Mouse (Mus musculus) intestine, postnatal 0 days (tissue): ENCODE measurements at regions not wholly inside any gene's neighbourhood (a gene's known extent, or its start where the extent isn't known, plus 50 kb on each side); places are given as distances from the start of the nearest gene placed in this dataset.
A peak's percentile ranks its signal among the peaks of the same experiment; 100 is the strongest.
"Not testable (repeated sequence)": the region's sequence is repeated elsewhere in the genome, so short reads cannot be mapped to it uniquely, and the experiment has no call there.

Experiments used
- ATAC-seq: fragments of 200-750 bp; cut with Nextera tagmentation; 2 replicates; pipeline ENCODE4 v1.8.0; 2017; ENCODE audit warnings: mild to moderate bottlenecking, moderate TSS enrichment, moderate library complexity
- H3K27ac ChIP-seq: fragments of 300-500 bp; sonication (generic); 2 replicates; pipeline ENCODE4 v1.5.1; 2014; ENCODE audit warnings: mild to moderate bottlenecking, low read depth, low read length, moderate library complexity
- H3K27me3 ChIP-seq: fragments of 300-500 bp; sonication (generic); replicated peaks from 2 replicates; pipeline ENCODE4 v1.6.1; 2014; ENCODE audit warnings: low read length, mixed read lengths; ENCODE audit not compliant: control insufficient read depth, insufficient read depth
- H3K36me3 ChIP-seq: fragments of 300-500 bp; sonication (generic); 2 replicates; pipeline ENCODE4 v1.6.1; 2014; ENCODE audit warnings: mild to moderate bottlenecking, moderate library complexity; ENCODE audit not compliant: control insufficient read depth, insufficient read depth
- H3K4me1 ChIP-seq: fragments of 300-500 bp; sonication (generic); replicated peaks from 2 replicates; pipeline ENCODE4 v1.6.1; 2014; ENCODE audit warnings: antibody characterized with exemption, low read length, mixed read lengths; ENCODE audit not compliant: control insufficient read depth, insufficient read depth
- H3K4me2 ChIP-seq: fragments of 300-500 bp; sonication (generic); replicated peaks from 2 replicates; pipeline ENCODE4 v1.6.1; 2014; ENCODE audit warnings: low read depth, mild to moderate bottlenecking, moderate library complexity
- H3K4me3 ChIP-seq: fragments of 300-500 bp; sonication (generic); 2 replicates; pipeline ENCODE4 v1.5.1; 2014; ENCODE audit warnings: low read depth, low read length
- H3K9ac ChIP-seq: fragments of 300-500 bp; sonication (generic); 2 replicates; pipeline ENCODE4 v1.6.1; 2014; ENCODE audit warnings: mild to moderate bottlenecking, low read depth, low read length
- H3K9me3 ChIP-seq: fragments of 300-500 bp; sonication (generic); 2 replicates; pipeline ENCODE4 v1.6.1; 2016; ENCODE audit warnings: mixed run types; ENCODE audit not compliant: control insufficient read depth
- CTCF ChIP-seq: sonication (generic); IDR thresholded peaks from 2 replicates; pipeline ENCODE4 v1.5.1; 2016; ENCODE audit warnings: low read depth, mild to moderate bottlenecking, control low read depth, antibody characterized with exemption, moderate library complexity
- WGBS: fragments of 180-500 bp; shearing (Covaris S2); extraction: QIAGEN DNeasy Blood & Tissue Kit; methylation state at CpG from one replicate; pipeline ENCODE4 v1.1.7; 2014; 5-methylcytosine and 5-hydroxymethylcytosine counted together

DNA sequence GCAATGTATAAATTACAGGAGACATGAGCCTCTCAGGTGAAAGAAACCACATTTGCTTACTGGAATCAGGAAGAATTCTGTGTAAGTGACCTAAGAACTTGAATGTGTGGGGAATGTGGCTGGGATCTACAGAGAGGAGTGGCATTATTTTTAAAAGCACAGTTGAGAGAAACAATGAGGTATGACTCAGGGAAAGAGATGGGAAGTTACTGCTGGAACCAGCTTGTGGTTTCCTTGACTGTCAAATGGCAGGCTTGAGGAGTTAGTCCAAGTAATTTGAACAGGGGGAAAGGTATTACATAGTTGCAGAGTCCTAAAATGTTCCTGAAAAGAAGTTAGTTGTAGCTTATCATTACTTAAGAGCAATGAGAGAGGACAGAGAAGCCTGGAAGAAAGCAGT, 1972.9 kb downstream of the 9330182O14Rik start:
- no peak for TF ChIP-seq CTCF
- H3K9me3 ChIP-seq, result no peaks in the 10 kb centered on the region

DNA sequence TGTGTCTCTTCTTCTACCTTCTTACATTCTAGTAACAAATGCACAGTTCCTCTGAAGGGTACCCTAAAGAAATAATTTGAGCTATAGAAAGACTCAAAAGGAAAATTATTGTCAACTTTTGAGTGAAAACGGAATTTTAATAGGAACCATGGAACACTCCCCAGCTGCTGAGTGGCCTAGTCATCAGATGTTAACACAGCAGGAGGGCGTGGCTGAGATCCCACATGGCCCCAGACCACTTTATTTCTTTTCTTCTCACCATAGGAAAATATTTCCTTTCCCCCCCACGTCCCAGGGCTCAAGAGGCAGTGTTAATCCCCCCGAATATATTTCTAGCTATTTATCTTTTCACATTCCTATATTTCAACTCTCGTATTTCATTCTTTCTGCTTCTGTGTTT, 1977.6 kb downstream of the 9330182O14Rik start:
- ATAC-seq, result no peak
- Histone ChIP-seq H3K9ac (no peak overlapping the region), H3K36me3 (no peaks in the 10 kb centered on the region), H3K4me3 (no peak overlapping the region), H3K27me3 (no peaks in the 10 kb centered on the region), H3K27ac (no peak overlapping the region), H3K4me1 (no peaks in the 10 kb centered on the region), H3K4me2 (no peak overlapping the region), H3K9me3 (no peaks in the 10 kb centered on the region)
- TF ChIP-seq CTCF, result no peak
- WGBS, result 69% methylated on average over 5 of the region's 5 CpGs

More for the DNA sequence above, 1972.9 kb downstream of the 9330182O14Rik start:
- Histone ChIP-seq H3K36me3 (no peaks in the 10 kb centered on the region), H3K27me3 (no peaks in the 10 kb centered on the region), H3K4me3 (no peak overlapping the region), H3K27ac (no peak overlapping the region), H3K4me1 (no peaks in the 10 kb centered on the region), H3K9ac (no peak overlapping the region), H3K4me2 (no peak overlapping the region)
- no peak for ATAC-seq

DNA sequence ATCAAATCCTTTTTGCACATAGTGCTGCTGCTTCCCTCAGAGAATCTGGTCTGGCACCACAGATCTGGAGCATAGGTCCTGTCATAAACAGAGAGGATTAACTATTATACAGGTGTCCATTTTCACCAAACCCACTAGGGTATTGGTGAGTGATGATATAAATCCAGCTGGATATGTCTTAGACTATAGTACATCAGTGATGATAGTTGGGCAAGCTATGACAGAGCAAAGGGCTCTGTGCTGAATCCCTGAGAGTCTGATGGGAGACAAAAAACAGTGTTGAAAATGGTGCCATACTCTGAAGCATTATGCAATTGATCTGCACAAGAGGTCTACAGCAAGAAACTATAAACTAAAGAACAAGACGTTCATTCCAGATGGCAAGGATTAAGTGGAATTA, 1993.3 kb downstream of the 9330182O14Rik start:
- H3K4me1 ChIP-seq, result no peaks in the 10 kb centered on the region
- no peaks in the 10 kb centered on the region for H3K36me3 ChIP-seq
- WGBS, result 68% methylated on average over 1 of the region's 1 CpGs
- no peak overlapping the region for H3K4me2 ChIP-seq
- no peak overlapping the region for H3K4me3 ChIP-seq
- no peaks in the 10 kb centered on the region for H3K27me3 ChIP-seq
- no peak for ATAC-seq
- H3K27ac ChIP-seq, result no peak overlapping the region
- no peaks in the 10 kb centered on the region for H3K9me3 ChIP-seq
- no peak for TF ChIP-seq CTCF
- H3K9ac ChIP-seq, result no peak overlapping the region

DNA sequence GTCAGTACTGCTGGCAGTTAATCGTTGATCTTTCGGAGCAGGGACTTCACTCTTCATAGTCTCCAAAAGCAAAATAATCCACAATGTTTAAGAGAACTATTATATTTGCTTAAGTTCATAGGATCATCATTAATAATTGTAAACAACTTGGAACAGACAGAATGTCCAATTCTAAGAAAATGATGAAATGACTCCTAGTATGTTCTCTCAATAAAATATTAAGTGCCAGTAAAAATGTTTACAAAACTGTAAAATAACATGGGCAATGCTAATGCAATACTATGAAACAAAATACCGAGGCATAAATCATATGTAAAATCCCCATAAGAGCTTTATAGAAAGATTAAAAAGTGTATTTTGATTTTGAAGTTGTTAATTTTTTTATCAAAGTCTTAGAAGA, 1994.8 kb downstream of the 9330182O14Rik start:
- H3K9me3 ChIP-seq, result no peaks in the 10 kb centered on the region
- H3K9ac ChIP-seq, result no peak overlapping the region
- H3K27me3 ChIP-seq, result no peaks in the 10 kb centered on the region
- TF ChIP-seq CTCF, result no peak
- H3K4me3 ChIP-seq, result no peak overlapping the region
- no peak overlapping the region for H3K4me2 ChIP-seq
- H3K36me3 ChIP-seq, result no peaks in the 10 kb centered on the region
- WGBS, result 69% methylated on average over 3 of the region's 3 CpGs
- no peak overlapping the region for H3K27ac ChIP-seq
- ATAC-seq, result no peak
- no peaks in the 10 kb centered on the region for H3K4me1 ChIP-seq

DNA sequence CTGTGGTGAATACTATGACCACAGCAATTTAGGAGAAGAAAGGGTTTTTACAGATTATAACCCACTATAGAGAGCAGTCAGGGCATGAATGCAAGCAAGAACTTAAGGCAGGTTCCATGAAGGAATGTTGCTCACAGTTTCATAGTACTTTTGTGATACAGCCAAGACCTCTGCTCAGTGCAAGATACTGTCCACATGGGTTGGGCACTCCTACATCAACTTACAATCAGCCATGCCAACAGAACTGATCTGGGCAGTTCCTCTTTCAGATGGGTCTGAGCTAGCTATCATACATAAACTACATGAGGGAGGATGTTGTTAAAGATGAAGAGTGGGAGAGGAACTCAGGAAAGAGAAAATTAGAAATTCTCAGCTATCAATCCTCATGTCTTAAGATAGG, 2032.4 kb downstream of the 9330182O14Rik start:
- no peak for TF ChIP-seq CTCF

DNA sequence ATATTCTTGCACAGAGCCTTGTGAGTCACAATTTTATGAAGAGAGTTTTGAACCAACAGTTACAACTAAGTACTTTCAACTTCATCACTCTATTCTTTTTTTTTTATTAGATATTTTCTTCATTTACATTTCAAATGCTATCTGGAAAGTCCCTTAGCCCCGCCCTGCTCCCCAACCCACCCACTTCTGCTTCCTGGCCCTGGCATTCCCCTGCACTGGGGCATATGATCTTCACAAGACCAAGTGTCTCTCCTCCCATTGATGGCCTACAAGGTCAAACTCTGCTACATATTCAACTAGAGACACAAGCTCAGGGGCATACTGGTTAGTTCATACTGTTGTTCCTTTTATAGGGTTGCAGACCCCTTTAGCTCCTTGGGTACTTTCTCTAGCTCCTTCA, 2043.6 kb downstream of the 9330182O14Rik start:
- WGBS, result 87% methylated on average over 1 of the region's 1 CpGs
- not testable (repeated sequence) for H3K4me3 ChIP-seq, H3K9me3 ChIP-seq, H3K9ac ChIP-seq, H3K4me2 ChIP-seq, H3K27ac ChIP-seq, H3K36me3 ChIP-seq, ATAC-seq, H3K4me1 ChIP-seq, H3K27me3 ChIP-seq

More for the DNA sequence above, 2032.4 kb downstream of the 9330182O14Rik start:
- Histone ChIP-seq H3K4me1 (no peaks in the 10 kb centered on the region), H3K36me3 (no peaks in the 10 kb centered on the region), H3K4me2 (no peak overlapping the region), H3K9me3 (no peaks in the 10 kb centered on the region), H3K27me3 (no peaks in the 10 kb centered on the region), H3K27ac (no peak overlapping the region), H3K4me3 (no peak overlapping the region), H3K9ac (no peak overlapping the region)
- ATAC-seq, result no peak

DNA sequence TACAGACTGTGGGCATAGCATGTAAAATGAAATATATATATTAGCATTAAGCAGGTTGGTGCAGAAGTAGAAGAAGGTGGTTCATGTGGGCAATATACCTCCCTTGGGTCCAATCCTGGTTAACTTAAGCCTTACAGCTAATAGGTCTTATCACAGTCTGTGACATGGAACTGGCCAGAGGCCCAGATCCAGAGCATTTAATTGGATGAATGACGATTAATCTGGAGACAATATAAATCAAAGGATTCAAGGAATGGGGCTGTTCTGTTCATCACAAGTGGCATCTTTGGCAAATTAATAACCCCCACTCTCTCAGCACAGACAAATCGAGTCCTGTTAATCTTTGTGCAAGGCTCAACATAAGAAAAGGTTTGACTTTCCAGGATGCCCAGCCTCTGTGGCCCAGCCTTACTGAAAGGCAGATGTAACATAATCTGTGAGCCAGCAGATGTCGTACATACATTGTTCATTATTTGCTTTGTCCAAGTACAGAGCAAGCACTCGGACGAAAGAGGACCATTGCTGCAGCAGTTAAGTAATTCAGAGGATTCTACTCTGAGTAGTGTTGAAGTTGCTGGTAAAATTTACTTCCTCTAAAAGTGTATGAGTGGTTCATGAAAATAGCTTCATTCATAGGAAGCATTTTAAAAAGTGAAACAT, 2073.2 kb downstream of the 9330182O14Rik start:
- Histone ChIP-seq H3K4me2 (no peak overlapping the region), H3K4me3 (no peak overlapping the region), H3K36me3 (no peaks in the 10 kb centered on the region), H3K9ac (no peak overlapping the region), H3K27ac (no peak overlapping the region), H3K9me3 (no peaks in the 10 kb centered on the region), H3K4me1 (no peaks in the 10 kb centered on the region), H3K27me3 (no peaks in the 10 kb centered on the region)
- TF ChIP-seq CTCF, result peak; percentile 60
- no peak for ATAC-seq
- 48% methylated on average over 5 of the region's 5 CpGs for WGBS
